Mouse (Mus musculus) adrenal gland, postnatal 14 days (tissue): ENCODE results near the gene Frmd5. TPM values are rescaled to one million over a fixed set of nuclear protein-coding genes. Genes with fewer than 3 reads are reported as not detected.
A peak's percentile ranks its signal among the peaks of the same experiment; 100 is the strongest.

Experiments used
- DNase-seq: peaks from one replicate; pipeline ENCODE4 v3.0.0; 2021; ENCODE audit warnings: mixed read lengths
- total RNA-seq: library from RNA; stranded (reverse); gene quantifications from 2 replicates; pipeline ENCODE4 v1.2.3, GENCODE M21; 2021

The Frmd5 gene
- total RNA-seq, 1 experiment from 2014 or later = 102 TPM

DNA sequence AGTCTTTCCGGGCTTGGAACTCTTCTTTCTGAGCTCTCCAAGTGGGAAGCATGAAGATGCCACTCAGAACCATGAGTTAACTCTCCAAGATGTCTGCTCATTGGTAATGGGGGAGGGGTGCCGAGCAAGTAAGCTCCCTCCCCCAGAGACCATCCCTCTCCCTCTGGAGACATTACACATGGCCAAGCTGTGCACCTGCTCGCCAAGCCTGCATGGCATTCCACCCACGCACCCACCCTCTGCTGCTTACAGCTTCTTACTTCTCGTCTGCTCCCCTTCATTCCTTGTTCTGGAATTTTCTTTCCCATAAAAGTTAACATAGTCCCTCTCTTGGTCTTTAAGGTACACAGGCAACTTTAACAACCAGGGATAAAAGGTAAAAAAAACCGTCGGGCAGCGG lies 123.3 kb downstream of the Frmd5 start:
- DNase-seq = no peak

DNA sequence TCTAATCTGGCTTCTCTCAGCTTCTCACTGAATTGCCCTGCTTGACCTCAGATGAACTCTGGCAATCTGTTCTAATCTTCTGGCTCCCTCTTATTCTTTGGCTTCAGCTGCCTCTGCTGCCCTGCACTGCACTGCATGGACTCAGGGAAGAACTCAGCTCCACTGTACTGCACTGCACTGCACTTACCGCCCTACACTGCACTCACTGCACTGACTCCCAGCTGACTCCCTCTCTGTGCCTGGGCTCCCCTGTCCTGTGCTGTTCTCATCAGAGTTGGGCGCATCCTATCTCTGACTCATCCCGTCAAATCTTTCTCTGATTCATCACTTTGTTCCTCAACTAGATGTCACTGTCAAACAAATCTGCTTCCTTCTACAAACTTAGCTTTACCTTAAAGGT lies 124.5 kb downstream of the Frmd5 start:
- no peak for DNase-seq

DNA sequence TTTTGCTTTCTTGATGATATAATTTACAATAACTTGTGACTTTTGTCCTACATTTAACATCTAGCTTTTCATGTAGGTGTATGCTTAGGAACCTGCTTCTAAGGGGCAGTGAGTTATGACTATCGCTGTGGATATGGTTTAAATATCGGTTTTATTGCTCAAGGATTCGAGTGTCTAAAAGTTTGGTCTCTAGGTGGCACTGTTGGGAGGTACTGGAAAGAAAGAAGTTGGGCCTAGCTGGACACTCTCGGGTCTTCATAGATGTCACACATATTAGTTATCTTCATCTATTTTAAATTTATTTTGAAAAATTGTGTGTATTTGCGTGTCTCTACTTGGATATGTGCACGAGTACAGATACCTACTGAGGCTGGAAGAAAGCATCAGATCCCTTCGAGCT lies 127.2 kb downstream of the Frmd5 start:
- DNase-seq = no peak

DNA sequence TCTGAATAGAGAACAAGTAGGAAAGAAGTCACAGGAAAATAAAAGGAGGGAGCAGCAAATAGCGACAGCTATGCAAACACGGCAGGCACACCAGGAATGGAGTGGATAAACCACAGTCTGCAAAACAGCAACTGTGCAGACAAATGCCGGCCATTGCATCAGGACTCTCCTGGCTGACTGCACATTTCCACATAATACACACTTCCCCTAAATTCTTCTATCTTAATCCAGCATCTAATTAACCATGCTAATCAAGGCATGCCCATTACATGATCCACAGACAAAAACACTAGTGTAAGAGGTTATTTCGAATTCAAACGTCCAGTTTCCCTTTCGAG lies 129.3 kb downstream of the Frmd5 start:
- no peak for DNase-seq

DNA sequence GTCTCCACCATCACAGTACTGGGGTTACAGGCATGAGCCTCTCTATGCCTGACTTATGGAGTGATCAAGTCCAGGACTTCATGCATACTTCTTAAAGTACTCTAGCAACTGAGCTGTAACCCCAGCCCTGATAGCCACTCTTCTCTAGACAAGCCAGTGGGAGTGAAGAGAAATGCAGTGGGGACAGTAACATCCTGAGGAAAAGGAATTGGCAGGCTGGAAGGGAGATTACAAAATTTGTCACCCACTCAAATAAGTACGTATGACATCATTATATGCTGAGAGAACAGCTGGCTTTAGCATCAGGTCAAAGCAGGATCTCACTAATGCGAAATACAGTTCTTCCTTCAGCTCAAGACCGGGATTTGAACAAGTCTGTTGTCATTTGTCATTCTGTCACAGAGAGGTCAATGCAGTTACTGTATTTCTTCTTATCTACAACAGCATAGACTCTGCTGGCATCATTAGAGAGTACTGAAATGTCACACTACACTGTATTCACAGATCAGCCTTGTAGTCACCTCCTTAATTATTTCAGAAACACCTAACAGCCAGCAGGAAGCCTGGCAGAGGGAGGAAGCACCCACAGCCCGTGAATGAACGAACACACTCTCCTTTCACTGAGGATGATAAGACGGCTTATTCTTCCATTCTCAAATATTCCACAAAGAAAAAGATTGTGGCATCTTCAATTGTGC lies 129.8 kb downstream of the Frmd5 start:
- DNase-seq = no peak

DNA sequence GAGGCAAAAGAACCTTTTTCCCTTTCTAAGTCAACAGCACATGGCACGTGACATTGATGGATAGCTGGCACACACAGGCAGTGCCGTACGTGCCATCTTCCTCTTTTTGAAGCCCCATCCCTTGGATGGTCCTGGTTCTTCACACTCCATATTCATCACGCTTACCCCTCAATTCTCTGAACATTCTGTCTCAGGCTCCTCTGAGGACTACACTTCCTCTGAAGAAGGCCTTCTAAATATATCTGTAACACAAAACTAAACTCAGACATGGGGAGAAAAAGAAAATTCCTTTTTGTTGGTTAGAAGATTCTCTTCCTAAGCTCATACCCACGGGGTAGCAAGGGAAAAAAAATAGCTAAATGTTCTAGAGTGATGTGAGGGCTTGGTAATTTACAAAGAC lies 131.0 kb downstream of the Frmd5 start:
- DNase-seq = no peak

DNA sequence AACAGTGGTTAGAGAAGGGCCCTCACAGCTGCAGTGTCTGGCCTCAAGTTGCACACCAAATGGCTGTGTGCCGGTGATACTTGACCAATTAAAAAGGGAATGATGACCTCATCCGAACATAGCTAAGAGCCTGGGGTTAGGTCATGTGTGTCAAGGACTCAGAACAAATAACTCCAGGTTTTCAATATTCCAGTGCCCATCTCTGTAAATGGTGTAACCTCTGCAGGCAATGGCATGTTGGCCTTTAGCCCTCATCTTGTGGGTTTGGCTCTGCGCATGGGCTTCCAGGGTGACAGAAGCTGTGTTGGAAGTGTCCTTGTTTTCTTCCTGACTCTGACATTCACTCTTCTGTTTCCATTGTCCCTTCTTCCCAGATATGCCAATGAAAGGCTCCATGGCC lies 131.8 kb downstream of the Frmd5 start:
- DNase-seq = no peak

DNA sequence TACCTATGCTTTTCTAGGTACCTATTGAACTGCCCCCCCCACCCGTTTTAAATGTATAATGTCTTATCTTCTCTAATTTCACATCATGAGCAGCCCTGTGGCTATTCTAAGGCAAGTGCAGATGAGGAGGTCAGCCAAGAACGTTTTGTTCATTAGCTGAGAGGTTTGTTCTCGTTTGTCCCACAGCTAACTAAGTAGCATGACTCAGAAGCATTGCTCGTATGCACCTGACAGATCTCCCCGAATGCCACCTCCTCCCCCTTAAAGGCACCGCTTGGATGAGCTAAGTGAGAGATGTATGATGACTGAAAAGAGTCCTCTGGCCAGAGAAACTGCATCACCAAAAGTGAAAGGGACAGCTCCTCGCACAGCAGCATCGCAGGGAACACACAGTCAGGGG lies 132.7 kb downstream of the Frmd5 start:
- DNase-seq = no peak

DNA sequence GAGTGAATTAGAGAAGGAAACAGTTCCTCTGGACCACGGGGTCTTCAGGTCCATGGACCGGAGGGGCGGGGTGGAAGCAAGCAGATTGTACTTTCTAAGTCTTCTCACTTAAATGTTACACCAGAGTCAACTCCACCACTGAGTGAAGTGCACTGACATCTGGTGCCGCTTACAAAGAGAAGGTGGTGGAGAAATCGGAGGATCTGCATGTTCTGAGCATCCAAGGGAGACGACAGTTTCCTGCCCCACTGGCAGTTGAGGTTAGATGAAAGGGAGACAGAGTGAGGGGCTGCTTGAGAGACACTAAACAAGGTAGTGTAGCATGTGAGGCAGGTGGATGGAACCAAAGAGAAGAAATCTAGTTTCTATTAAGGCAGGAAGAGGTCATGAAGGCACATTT lies 137.0 kb downstream of the Frmd5 start:
- no peak for DNase-seq

DNA sequence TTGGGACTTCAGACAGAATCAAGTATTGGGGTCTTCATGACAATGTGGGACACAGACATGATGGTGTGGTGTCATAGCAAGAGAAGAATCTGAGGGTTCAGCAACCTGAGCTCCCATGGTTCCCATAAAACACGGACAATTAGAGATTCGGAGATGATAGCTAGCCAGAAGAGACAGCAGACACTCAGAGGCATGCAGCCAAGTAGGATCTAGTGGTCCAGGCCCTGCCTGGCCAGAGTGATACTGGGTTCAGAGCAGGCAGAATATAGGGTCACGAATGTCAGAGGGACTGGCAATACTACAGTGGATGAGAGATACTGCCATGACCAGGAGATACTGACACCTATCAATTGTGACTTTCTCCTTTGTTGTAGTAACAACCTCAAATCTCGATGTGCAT lies 138.6 kb downstream of the Frmd5 start:
- DNase-seq = no peak

DNA sequence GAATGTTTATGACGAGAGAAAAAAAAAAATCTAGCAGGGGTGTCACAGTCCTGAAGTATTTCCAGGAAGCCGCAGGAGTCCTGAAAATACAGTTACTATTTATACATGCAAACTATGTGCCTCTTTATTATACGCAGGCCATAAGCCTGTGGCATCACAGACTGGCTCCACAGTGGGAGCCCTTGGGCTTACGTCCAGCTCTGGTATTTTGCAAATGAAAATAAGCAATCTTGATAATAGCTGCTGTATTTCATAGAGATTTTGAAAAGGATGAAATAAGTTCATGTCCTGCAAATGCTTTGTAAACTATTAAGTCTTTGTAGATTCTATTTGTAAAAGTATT lies 145.8 kb downstream of the Frmd5 start:
- peak; percentile 67 for DNase-seq

DNA sequence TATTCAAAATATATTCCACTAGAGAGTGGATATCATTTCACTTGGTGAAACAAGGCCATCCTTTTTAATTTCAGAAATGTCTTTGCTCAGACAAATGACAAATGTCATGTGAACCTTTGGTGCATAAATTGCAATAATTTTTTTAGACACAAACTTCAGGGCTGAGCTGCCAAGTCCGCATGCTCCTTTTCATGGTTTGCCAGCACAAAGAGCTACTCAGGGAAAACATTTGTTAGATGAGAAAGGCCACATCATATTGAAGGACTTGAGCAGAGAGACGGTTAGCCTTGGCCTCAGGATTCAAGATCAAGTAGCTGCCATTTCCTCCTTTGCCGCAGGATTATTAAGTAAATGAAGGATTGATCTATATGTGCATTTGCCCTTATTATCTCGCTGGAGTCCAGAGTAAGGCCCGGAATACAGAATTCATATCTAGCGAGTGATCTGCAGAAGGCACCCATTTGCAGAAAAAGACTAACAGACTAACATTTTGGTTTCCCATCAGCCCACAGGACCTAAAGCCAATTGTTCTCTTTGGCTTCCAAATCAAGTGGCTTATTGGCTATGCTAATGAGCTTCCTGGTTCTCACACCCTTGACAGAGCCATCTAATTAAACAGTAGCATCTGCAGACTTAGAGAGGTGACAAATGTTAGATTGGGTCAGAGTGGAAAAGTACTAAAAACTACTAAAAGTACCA lies 146.3 kb downstream of the Frmd5 start:
- DNase-seq = peak; percentile 71

DNA sequence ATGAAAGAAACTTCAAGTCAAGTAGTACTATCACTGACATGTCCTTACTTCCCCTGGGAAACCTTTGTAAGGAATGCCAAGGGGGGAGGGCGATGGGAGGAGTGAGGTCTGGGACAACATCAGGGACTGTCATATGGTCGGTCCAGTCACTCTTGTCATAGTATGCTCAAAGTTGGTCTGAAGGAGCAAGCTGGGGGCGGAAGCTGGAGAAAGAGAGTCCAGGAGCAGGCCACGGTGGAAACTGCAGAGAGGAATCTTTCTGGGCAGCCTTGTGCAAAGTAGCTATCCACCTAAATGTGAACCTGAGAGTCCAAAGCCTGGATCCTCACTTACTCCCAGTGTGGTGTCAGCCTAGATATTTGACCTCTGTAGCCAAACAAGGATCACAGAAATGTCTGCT lies 147.5 kb downstream of the Frmd5 start:
- no peak for DNase-seq

DNA sequence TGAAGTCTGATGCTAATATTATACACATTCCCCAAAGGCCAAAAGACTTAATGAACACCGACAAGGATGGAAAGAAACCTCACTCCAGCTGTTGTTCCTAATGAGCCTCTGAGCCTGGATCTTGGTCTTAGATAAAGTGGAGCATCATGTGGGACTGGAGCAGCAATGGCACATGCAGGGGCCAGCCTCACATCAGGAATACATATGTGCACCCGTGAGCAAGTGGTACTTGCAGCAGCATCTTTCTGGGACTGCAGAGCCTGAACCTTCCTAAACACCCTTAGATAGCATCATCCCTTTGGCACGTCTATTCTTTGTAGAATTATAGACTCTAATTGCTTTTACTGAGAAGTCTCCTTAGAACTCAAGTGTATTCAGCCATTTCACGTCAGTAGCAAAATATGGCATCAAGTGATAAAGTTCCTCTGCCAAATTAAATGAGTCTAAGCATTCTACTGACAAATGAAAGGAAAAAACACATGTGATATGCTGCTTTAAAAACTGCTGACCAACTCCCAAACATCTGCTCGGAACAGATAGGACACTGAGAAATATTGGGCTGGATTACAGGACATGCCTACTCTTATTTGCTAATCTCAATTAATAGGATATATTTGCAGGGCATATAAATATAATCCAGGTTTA lies 148.6 kb downstream of the Frmd5 start:
- no peak for DNase-seq

DNA sequence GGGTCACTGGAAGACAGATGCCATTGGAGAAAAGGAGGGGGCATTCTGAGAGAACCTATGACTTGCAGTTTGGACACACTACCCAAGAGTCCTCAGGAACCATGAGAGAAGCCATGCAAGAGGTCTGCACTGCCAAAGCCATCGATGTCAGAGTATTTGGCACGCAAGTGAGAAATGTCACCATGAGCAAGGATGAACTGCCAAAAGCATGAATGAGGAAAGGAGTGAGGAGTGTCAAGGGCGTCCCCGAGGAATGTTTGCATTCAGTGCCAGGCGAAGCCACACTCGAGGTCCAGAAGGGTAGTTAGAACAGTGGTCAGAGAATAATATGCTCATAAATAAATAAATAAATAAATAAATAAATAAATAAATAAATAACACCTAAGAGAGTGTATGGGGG lies 150.9 kb downstream of the Frmd5 start:
- peak; percentile 74 for DNase-seq

DNA sequence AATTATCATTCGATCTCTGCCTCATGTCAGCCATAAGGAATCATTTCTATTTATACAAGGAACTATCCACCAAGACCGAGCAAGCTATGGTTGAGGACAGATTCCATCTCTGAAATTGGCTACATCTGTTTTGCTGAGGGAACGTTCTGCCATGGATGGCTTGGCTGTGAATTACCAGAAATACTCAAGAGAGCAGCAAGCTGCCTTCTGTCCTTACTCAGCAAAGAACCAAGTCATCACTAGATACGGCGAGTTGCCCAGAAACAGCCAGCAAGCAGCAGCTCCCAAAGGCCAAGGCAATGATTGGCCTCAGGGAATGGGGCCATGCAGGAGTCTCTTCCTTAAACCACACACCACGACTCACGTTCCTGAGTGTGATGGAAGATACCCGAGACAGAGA lies 151.8 kb downstream of the Frmd5 start:
- DNase-seq = peak; percentile 24

DNA sequence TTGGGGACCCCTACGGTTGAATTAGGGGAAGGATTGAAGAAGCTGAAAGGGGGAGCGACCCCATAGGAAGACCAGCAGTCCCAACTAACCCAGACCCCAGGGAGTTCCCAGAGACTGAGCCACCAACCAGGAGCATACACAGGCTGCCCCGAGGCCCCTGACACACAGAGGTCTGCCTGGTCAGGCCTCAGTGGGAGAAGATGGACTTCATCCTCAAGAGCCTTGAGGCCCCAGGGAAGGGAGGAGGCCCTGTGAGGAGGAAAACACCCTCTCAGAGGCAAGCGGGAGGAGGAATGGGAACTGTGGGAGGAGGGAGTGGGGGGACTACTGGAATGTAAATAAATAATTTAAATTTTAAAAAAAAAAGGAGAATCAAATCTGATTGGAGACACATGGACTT lies 160.4 kb downstream of the Frmd5 start:
- DNase-seq = no peak

DNA sequence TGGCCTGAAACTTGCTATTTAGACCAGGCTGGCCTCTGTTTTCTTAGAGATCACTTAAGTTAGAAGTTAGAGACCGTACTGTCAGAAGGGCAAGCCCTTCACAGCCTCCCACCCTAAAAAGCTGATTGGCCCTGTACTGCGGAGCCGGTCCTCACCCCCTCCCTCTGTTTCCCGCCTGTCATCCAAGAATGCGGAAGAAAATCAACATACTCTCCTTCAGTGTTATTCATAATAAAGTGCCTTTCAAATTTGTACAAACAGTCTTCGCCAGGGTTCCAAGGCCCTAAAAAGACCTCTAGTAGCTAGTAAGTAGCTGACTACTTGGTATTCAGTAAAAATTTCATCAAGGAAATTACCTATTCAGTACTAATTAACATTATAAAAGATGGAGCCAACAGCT lies 164.0 kb downstream of the Frmd5 start:
- no peak for DNase-seq

DNA sequence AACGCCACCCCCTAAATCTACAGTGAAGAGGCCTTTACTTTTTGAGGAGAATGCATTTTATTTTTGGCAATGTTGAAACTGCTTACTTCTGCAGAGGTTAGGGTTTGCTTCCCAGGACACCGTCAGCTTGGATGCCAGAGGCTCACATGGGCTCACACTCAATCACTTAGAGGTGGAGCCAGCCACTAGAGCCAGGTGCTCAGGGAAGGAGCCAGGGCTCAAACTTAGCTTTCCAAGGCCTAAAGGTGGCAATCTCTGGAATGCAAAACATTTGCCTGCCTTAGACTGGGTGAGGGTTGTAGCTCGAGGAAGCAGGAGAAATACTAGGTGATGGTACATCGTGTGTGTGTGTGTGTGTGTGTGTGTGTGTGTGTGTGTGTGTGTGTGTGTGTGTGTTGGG lies 174.8 kb downstream of the Frmd5 start:
- DNase-seq = no peak

DNA sequence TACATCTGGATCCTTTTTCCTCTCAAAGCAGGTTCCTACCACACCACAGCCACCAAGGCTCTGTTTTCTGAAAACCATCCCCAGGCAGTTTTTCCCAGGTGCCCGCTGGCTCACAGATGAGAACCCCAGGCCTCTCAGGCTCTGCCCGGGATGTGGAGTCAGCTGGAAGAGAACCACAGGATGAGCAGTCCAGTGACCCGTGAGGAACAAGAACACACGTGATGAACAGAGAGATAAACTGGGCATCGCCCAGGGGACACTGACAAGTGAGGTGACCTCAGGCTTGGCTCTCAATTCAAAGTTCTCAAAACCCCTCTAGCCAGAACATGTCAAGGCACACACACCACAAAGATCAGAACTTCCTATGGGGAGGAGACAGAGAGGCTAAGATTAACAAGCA lies 176.6 kb downstream of the Frmd5 start:
- no peak for DNase-seq

DNA sequence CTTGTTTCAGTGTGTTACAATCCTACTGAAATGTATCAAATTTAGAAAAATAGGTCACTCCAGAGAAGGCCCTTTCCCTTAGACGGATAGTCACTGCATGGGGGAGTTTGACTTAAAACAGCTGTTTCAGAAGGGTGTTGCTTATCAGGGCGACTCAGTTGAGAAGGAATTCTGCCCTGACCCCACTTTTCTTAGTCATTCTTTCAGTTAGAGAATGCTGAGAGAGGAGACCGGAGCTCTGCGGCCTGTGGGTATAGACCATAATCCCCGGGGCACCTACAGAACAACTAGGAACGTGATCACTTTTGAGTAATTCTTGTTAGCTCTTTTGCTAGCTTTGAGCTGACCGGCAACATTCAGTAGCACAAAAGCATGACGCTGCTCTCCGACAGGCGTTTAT lies 178.6 kb downstream of the Frmd5 start:
- DNase-seq = no peak

DNA sequence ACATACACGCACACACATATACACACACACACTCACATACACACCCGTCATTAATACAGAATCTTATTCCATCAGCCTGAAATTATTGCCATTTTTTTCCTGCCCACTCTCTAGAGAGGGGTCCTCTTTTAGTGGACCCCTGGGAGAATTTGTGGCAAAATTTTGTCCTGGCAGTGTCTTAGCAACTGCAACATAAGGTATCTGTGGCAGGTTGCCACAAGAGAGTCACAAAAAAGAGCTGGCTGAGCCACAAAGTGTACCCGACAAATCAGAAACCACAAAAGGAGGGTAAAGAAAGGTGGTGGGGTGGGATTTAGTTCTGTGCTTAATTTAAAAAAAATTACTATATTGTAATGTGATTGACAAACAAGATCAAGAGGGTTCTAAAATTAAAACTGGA lies 181.0 kb downstream of the Frmd5 start:
- DNase-seq = no peak

DNA sequence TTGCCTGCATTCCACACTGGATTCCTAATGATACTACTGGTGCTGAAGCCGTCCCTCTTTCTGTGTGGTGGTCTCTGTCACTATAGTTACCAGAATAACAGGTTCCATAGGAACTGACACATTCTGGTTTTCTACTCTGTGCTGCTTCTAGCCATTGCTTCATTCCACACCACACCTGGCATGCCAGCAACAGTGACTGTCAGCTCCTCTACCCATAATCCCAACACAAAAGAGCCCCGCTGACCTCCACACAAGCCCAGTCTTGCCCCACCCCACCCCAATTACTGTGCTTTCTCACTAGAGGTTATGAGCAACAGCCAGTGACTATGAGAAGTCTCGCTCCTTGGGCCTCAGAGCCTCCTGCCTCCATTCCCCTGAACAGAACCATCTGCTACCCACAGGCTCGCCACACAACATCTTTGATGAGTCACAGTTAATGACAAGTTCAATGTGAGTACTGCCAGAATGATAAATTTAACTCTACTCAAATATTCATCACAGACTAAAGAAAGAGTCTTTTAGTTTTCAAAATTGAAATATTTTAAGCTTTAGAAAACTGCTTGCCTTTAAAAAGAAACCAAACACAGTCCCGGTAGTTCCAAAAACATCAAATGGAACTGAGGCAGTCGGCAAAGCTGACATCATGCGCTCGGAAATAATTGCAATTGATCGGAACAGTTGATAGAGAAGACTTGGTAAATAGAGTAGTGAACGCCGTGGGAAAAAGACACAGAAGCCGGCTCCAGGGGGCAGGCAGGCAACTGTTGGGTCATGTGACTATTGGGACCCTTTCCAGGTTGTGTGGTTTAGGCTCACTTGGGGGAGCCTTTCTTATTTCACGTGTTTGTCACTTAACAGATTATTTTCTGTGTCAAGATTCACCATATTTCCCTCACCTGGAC lies 185.4 kb downstream of the Frmd5 start:
- DNase-seq = no peak
